Comparison of ENCODE assay signal across 12 mouse cellular contexts in genomic region chr15:40075334-40075893, GRCm38 (mm10). TPM values are rescaled to one million over a fixed set of nuclear protein-coding genes. Genes with fewer than 3 reads are reported as not detected.
DNase-seq lines count a peak whose midpoint lies in the region; ATAC-seq lines count a peak whose summit lies in the region.
"Had no signal": no experiment of that assay in that cellular context is flagged by ENCODE, and none has a peak within 500 bp of the region (broad histone marks: within the 10 kb centered on the region; RNA-seq: fewer than 3 reads in every experiment).

No protein-coding gene starts in this region.

- peak; percentile 53 for DNase-seq in forebrain, embryonic 14.5 days (ENCODE audit: low spot score)
- DNase-seq in forebrain, embryonic 11.5 days (ENCODE audit: low spot score) = no peak
- DNase-seq in midbrain, embryonic 11.5 days (ENCODE audit: low spot score, missing footprints) = peak; percentile 80
- DNase-seq in midbrain, embryonic 10.5 days (ENCODE audit: low spot score) = no peak
- DNase-seq in gastrocnemius, postnatal 14 days = peak; percentile 35
- DNase-seq in right cerebral cortex, postnatal 4 days = peak; percentile 6
- DNase-seq in spleen, adult 18-20 months = no peak
- DNase-seq in urinary bladder, postnatal 10 days (ENCODE audit: low spot score) = no peak

- H3K4me2 ChIP-seq in forebrain, embryonic 14.5 days (ENCODE audit: low read length) = no peak overlapping the region
- H3K4me2 ChIP-seq in forebrain, embryonic 11.5 days (ENCODE audit: low read depth, low read length, severe bottlenecking) = no peak overlapping the region
- no peak overlapping the region for H3K4me2 ChIP-seq in midbrain, embryonic 11.5 days

- no peak overlapping the region for H3K27ac ChIP-seq in forebrain, embryonic 14.5 days (ENCODE audit: low read depth, low read length)
- no peak overlapping the region for H3K27ac ChIP-seq in forebrain, embryonic 11.5 days (ENCODE audit: low read depth, low read length)
- no peak overlapping the region for H3K27ac ChIP-seq in midbrain, embryonic 11.5 days (ENCODE audit: low read depth, low read length)
- no peak overlapping the region for H3K27ac ChIP-seq in midbrain, embryonic 10.5 days (replicated peaks)
- H3K27ac ChIP-seq: macrophage had no signal

- intact Hi-C loops in gastrocnemius, postnatal 14 days (cut with DNase I; ENCODE audit: low total_unique reads) = no loop called here

- H3K9me3 ChIP-seq in forebrain, embryonic 14.5 days (replicated peaks; ENCODE audit: control insufficient read depth, low read length) = no peaks in the 10 kb centered on the region
- no peaks in the 10 kb centered on the region for H3K9me3 ChIP-seq in forebrain, embryonic 11.5 days (ENCODE audit: control insufficient read depth, low read length)
- no peaks in the 10 kb centered on the region for H3K9me3 ChIP-seq in midbrain, embryonic 11.5 days (ENCODE audit: control insufficient read depth, low read length)
- no peaks in the 10 kb centered on the region for H3K9me3 ChIP-seq in midbrain, embryonic 10.5 days (replicated peaks)

- H3K9ac ChIP-seq in forebrain, embryonic 14.5 days (ENCODE audit: low read length) = no peak overlapping the region
- no peak overlapping the region for H3K9ac ChIP-seq in forebrain, embryonic 11.5 days (ENCODE audit: low read length)
- no peak overlapping the region for H3K9ac ChIP-seq in midbrain, embryonic 11.5 days (ENCODE audit: low read length)

- no peak overlapping the region for H3K4me3 ChIP-seq in forebrain, embryonic 14.5 days (ENCODE audit: low read depth, low read length)
- H3K4me3 ChIP-seq in forebrain, embryonic 11.5 days (ENCODE audit: low read depth, low read length) = no peak overlapping the region
- no peak overlapping the region for H3K4me3 ChIP-seq in midbrain, embryonic 11.5 days (ENCODE audit: low read depth, low read length)
- no peak overlapping the region for H3K4me3 ChIP-seq in midbrain, embryonic 10.5 days

- peak; percentile 44; the same call in 1 of the 2 replicates for ATAC-seq in forebrain, embryonic 14.5 days
- no peak for ATAC-seq in forebrain, embryonic 11.5 days (replicated peaks; ENCODE audit: low FRiP score)
- no peak for ATAC-seq in midbrain, embryonic 11.5 days (ENCODE audit: low FRiP score)

- no peaks in the 10 kb centered on the region for H3K36me3 ChIP-seq in forebrain, embryonic 14.5 days (ENCODE audit: control insufficient read depth, insufficient read depth, low read length)
- H3K36me3 ChIP-seq in forebrain, embryonic 11.5 days (ENCODE audit: control insufficient read depth, insufficient read depth, low read length) = no peaks in the 10 kb centered on the region
- H3K36me3 ChIP-seq in midbrain, embryonic 11.5 days (ENCODE audit: control insufficient read depth, insufficient read depth, low read length) = no peaks in the 10 kb centered on the region
- no peaks in the 10 kb centered on the region for H3K36me3 ChIP-seq in midbrain, embryonic 10.5 days

- no peaks in the 10 kb centered on the region for H3K27me3 ChIP-seq in forebrain, embryonic 14.5 days (replicated peaks; ENCODE audit: control insufficient read depth, insufficient read depth, low read length)
- no peaks in the 10 kb centered on the region for H3K27me3 ChIP-seq in forebrain, embryonic 11.5 days (ENCODE audit: control insufficient read depth, insufficient read depth, low read length)
- no peaks in the 10 kb centered on the region for H3K27me3 ChIP-seq in midbrain, embryonic 11.5 days (ENCODE audit: control insufficient read depth, insufficient read depth, low read length)
- H3K27me3 ChIP-seq in midbrain, embryonic 10.5 days (ENCODE audit: low read depth, poor library complexity, severe bottlenecking) = no peaks in the 10 kb centered on the region

- H3K4me1 ChIP-seq in forebrain, embryonic 14.5 days (ENCODE audit: control insufficient read depth, insufficient read depth, low read length) = no peaks in the 10 kb centered on the region
- no peaks in the 10 kb centered on the region; the same call in 1 of the 2 replicates for H3K4me1 ChIP-seq in forebrain, embryonic 11.5 days (replicated peaks; ENCODE audit: control insufficient read depth, insufficient read depth, low read length)
- H3K4me1 ChIP-seq in midbrain, embryonic 11.5 days (ENCODE audit: control insufficient read depth, insufficient read depth, low read length) = no peaks in the 10 kb centered on the region
- H3K4me1 ChIP-seq in midbrain, embryonic 10.5 days = peaks cover 12% of the 10 kb centered on the region

- WGBS in forebrain, embryonic 14.5 days = 54% methylated on average over 3 of the region's 3 CpGs
- 52% methylated on average over 3 of the region's 3 CpGs for WGBS in forebrain, embryonic 11.5 days
- WGBS in midbrain, embryonic 11.5 days = 56% methylated on average over 3 of the region's 3 CpGs
- WGBS in midbrain, embryonic 10.5 days = 68% methylated on average over 3 of the region's 3 CpGs

RNA-seq across cellular contexts. Expression of gene 9330182O14Rik, which starts 58.8 kb away (rescaled TPM):
- not detected in 2 replicates for polyA plus RNA-seq in forebrain, embryonic 14.5 days (2014; fragmentation: Nextera tagmentation; extraction: Ambion mirVana)
- not detected in 2 replicates for polyA plus RNA-seq in forebrain, embryonic 11.5 days (2014; fragmentation: Nextera tagmentation; extraction: Ambion mirVana)
- polyA plus RNA-seq in midbrain, embryonic 11.5 days (2014; fragmentation: Nextera tagmentation; extraction: Ambion mirVana) = not detected in 2 replicates
- polyA plus RNA-seq in midbrain, embryonic 10.5 days (2016; fragmentation: Nextera tagmentation; extraction: Ambion mirVana) = not detected in 2 replicates
- total RNA-seq in gastrocnemius, postnatal 14 days (2021) = not detected
- polyA plus RNA-seq: C2C12; large intestine, adult 2 months; small intestine, adult 2 months had no signal

Comparison
In these comparisons a context has a peak if more than half of its experiments do, and no peak if none do; other contexts are left out.
1. DNase-seq: peak in forebrain, embryonic 14.5 days (single experiment), midbrain, embryonic 11.5 days (single experiment), gastrocnemius, postnatal 14 days (single experiment) and right cerebral cortex, postnatal 4 days (single experiment); none in forebrain, embryonic 11.5 days (single experiment), midbrain, embryonic 10.5 days (single experiment), spleen, adult 18-20 months (0 of 2) and urinary bladder, postnatal 10 days (single experiment).